Mouse (Mus musculus): ENCODE data around the gene 1700069L16Rik. TPM values are rescaled to one million over a fixed set of nuclear protein-coding genes. Genes with fewer than 3 reads are reported as not detected.

1700069L16Rik gene
- total and polyA plus RNA-seq, 3 experiments = not detected

- Histone ChIP-seq H3K27me3 (ENCODE audit: control insufficient read depth, insufficient read depth, low read length) (peaks cover 6% of the 10 kb centered on the region), H3K4me3 (no peak overlapping the region), H3K4me1 (ENCODE audit: control insufficient read depth, insufficient read depth, low read length) (no peaks in the 10 kb centered on the region), H3K36me3 (ENCODE audit: control insufficient read depth, insufficient read depth, low read length) (no peaks in the 10 kb centered on the region), H3K79me2 (replicated peaks; ENCODE audit: control insufficient read depth, insufficient read depth, low read length) (no peaks in the 10 kb centered on the region), H3K27ac (no peak overlapping the region), H3K9ac (ENCODE audit: low read depth, low read length) (no peak overlapping the region)
- WGBS = 84% methylated on average over 2 of the region's 2 CpGs
- DNase-seq = no peak
- TF ChIP-seq EP300 (IDR thresholded peaks at IDR 0.05; ENCODE audit: insufficient read depth, low read depth, low read length) (no peak), POLR2A (IDR thresholded peaks at IDR 0.05; ENCODE audit: insufficient read depth, low read depth, low read length) (no peak), CTCF (IDR thresholded peaks at IDR 0.05) (no peak)
- intact Hi-C loops (cut with DNase I) = no loop called here
Observed at GRCm38 (mm10) chr5:113690866-113691265, 33.7 kb downstream of the 1700069L16Rik start.

- Histone ChIP-seq H3K79me2 (replicated peaks; ENCODE audit: control insufficient read depth, insufficient read depth, low read length) (no peaks in the 10 kb centered on the region), H3K27ac (no peak overlapping the region), H3K27me3 (ENCODE audit: control insufficient read depth, insufficient read depth, low read length) (peaks cover 6% of the 10 kb centered on the region), H3K4me3 (no peak overlapping the region), H3K4me1 (ENCODE audit: control insufficient read depth, insufficient read depth, low read length) (no peaks in the 10 kb centered on the region), H3K36me3 (ENCODE audit: control insufficient read depth, insufficient read depth, low read length) (no peaks in the 10 kb centered on the region), H3K9ac (ENCODE audit: low read depth, low read length) (no peak overlapping the region)
- DNase-seq = no peak
- no peak for TF ChIP-seq POLR2A (IDR thresholded peaks at IDR 0.05; ENCODE audit: insufficient read depth, low read depth, low read length)
- TF ChIP-seq CTCF (IDR thresholded peaks at IDR 0.05) = no peak
- TF ChIP-seq EP300 (IDR thresholded peaks at IDR 0.05; ENCODE audit: insufficient read depth, low read depth, low read length) = no peak
- intact Hi-C loops (cut with DNase I) = no loop called here
- 80% methylated on average over 15 of the region's 15 CpGs for WGBS
Observed at GRCm38 (mm10) chr5:113690069-113690548, 34.5 kb downstream of the 1700069L16Rik start.

GRCm38 (mm10) chr5:113687514-113687913 lies 37.1 kb downstream of the 1700069L16Rik start:
- WGBS = 78% methylated on average over 5 of the region's 5 CpGs
- intact Hi-C loops (cut with DNase I) = no loop called here

GRCm38 (mm10) chr5:113685471-113685870 lies 39.1 kb downstream of the 1700069L16Rik start:
- intact Hi-C loops (cut with DNase I) = no loop called here
- WGBS = 60% methylated on average over 5 of the region's 5 CpGs
- Histone ChIP-seq H3K27me3 (ENCODE audit: control insufficient read depth, insufficient read depth, low read length) (peaks cover 2% of the 10 kb centered on the region), H3K9ac (ENCODE audit: low read depth, low read length) (no peak overlapping the region), H3K36me3 (ENCODE audit: control insufficient read depth, insufficient read depth, low read length) (no peaks in the 10 kb centered on the region), H3K27ac (no peak overlapping the region), H3K4me1 (ENCODE audit: control insufficient read depth, insufficient read depth, low read length) (no peaks in the 10 kb centered on the region), H3K79me2 (replicated peaks; ENCODE audit: control insufficient read depth, insufficient read depth, low read length) (no peaks in the 10 kb centered on the region), H3K4me3 (no peak overlapping the region)
- TF ChIP-seq CTCF (IDR thresholded peaks at IDR 0.05) (no peak), POLR2A (IDR thresholded peaks at IDR 0.05; ENCODE audit: insufficient read depth, low read depth, low read length) (no peak), EP300 (IDR thresholded peaks at IDR 0.05; ENCODE audit: insufficient read depth, low read depth, low read length) (no peak)
- no peak for DNase-seq

More at GRCm38 (mm10) chr5:113687514-113687913, 37.1 kb downstream of the 1700069L16Rik start:
- Histone ChIP-seq H3K4me1 (ENCODE audit: control insufficient read depth, insufficient read depth, low read length) (no peaks in the 10 kb centered on the region), H3K27me3 (ENCODE audit: control insufficient read depth, insufficient read depth, low read length) (peaks cover 6% of the 10 kb centered on the region), H3K36me3 (ENCODE audit: control insufficient read depth, insufficient read depth, low read length) (no peaks in the 10 kb centered on the region), H3K79me2 (replicated peaks; ENCODE audit: control insufficient read depth, insufficient read depth, low read length) (no peaks in the 10 kb centered on the region), H3K9ac (ENCODE audit: low read depth, low read length) (no peak overlapping the region), H3K27ac (no peak overlapping the region), H3K4me3 (no peak overlapping the region)
- no peak for TF ChIP-seq CTCF (IDR thresholded peaks at IDR 0.05)
- TF ChIP-seq EP300 (IDR thresholded peaks at IDR 0.05; ENCODE audit: insufficient read depth, low read depth, low read length) = no peak
- TF ChIP-seq POLR2A (IDR thresholded peaks at IDR 0.05; ENCODE audit: insufficient read depth, low read depth, low read length) = no peak
- no peak for DNase-seq

GRCm38 (mm10) chr5:113683246-113683645 lies 41.3 kb downstream of the 1700069L16Rik start:
- no peak overlapping the region for H3K4me3 ChIP-seq
- H3K36me3 ChIP-seq (ENCODE audit: control insufficient read depth, insufficient read depth, low read length) = no peaks in the 10 kb centered on the region
- intact Hi-C loops (cut with DNase I) = no loop called here
- no peaks in the 10 kb centered on the region for H3K4me1 ChIP-seq (ENCODE audit: control insufficient read depth, insufficient read depth, low read length)
- WGBS = 72% methylated on average over 5 of the region's 5 CpGs
- no peak overlapping the region for H3K27ac ChIP-seq
- DNase-seq = no peak
- TF ChIP-seq EP300 (IDR thresholded peaks at IDR 0.05; ENCODE audit: insufficient read depth, low read depth, low read length) = no peak
- no peak for TF ChIP-seq CTCF (IDR thresholded peaks at IDR 0.05)
- TF ChIP-seq POLR2A (IDR thresholded peaks at IDR 0.05; ENCODE audit: insufficient read depth, low read depth, low read length) = no peak
- peaks cover 2% of the 10 kb centered on the region for H3K27me3 ChIP-seq (ENCODE audit: control insufficient read depth, insufficient read depth, low read length)
- no peaks in the 10 kb centered on the region for H3K79me2 ChIP-seq (replicated peaks; ENCODE audit: control insufficient read depth, insufficient read depth, low read length)
- H3K9ac ChIP-seq (ENCODE audit: low read depth, low read length) = no peak overlapping the region

- WGBS = 79% methylated on average over 3 of the region's 3 CpGs
- H3K4me3 ChIP-seq = no peak overlapping the region
Observed at GRCm38 (mm10) chr5:113682472-113682871, 42.1 kb downstream of the 1700069L16Rik start.

More at GRCm38 (mm10) chr5:113682472-113682871, 42.1 kb downstream of the 1700069L16Rik start:
- TF ChIP-seq EP300 (IDR thresholded peaks at IDR 0.05; ENCODE audit: insufficient read depth, low read depth, low read length) = no peak
- no peaks in the 10 kb centered on the region for H3K36me3 ChIP-seq (ENCODE audit: control insufficient read depth, insufficient read depth, low read length)
- no peak overlapping the region for H3K9ac ChIP-seq (ENCODE audit: low read depth, low read length)
- H3K27ac ChIP-seq = no peak overlapping the region
- H3K4me1 ChIP-seq (ENCODE audit: control insufficient read depth, insufficient read depth, low read length) = no peaks in the 10 kb centered on the region
- intact Hi-C loops (cut with DNase I) = no loop called here
- DNase-seq = no peak
- no peaks in the 10 kb centered on the region; the same call in 1 of the 2 replicates for H3K27me3 ChIP-seq (ENCODE audit: control insufficient read depth, insufficient read depth, low read length)
- H3K79me2 ChIP-seq (replicated peaks; ENCODE audit: control insufficient read depth, insufficient read depth, low read length) = no peaks in the 10 kb centered on the region
